Mouse (Mus musculus): ENCODE measurements around the gene Pcolce2.

DNA sequence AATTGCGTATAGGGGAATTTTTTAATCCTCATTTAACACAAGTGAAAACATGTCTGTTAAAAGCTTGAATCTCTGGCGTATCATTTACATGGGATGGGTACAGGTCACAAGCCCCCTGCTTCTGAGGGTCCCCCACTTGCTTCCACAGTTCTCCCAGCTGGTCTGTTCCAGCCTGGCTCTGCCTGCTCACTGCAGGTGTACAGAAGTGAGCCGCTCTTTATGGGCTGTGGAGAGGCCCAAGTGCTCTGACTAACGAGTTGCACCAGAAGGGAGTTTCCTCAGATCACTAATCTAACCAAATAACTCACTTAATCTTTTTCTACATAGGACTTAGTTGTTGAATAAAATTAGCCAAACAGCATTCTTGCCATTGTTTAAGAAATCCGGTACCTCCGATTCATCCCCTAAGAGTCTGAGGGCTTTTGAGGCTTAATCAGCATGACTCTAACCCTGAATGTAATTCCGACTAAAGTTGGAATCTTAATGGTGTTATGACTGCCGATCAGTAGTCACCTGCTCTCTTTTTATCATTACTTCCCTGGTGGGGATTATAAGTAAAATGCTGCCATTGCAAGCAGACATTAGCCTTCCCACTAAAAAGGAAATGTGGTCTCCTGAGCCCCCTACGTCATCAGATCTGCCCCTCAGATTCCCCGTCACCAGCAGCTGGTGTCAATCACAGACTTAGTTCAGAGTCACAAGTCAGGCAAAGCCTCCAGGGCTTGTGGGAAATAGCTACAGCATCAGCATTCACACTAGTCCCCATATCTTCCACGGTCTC, 48.4 kb downstream of the Pcolce2 start:
- no peak for TF ChIP-seq POLR2A (IDR thresholded peaks at IDR 0.05; ENCODE audit: control insufficient read depth, low read depth, low read length)
- no peak for TF ChIP-seq CTCF (IDR thresholded peaks at IDR 0.05; ENCODE audit: control insufficient read depth, insufficient read depth, insufficient replicate concordance, low read depth, low read length)

Measured in testis, adult 2 months (tissue).